Mouse (Mus musculus) hindbrain, embryonic 15.5 days (tissue): ENCODE data around the gene Lgals4. TPM values are rescaled to one million over a fixed set of nuclear protein-coding genes. Genes with fewer than 3 reads are reported as not detected.

Source experiments
- ATAC-seq: fragments of 200-750 bp; cut with Nextera tagmentation; 2 replicates; pipeline ENCODE4 v1.8.0; 2017; ENCODE audit warnings: low read depth, moderate number of reproducible peaks, moderate TSS enrichment; ENCODE audit not compliant: low FRiP score
- H3K27ac ChIP-seq: fragments of 300-500 bp; sonication (generic); replicated peaks from 2 replicates; pipeline ENCODE4 v1.5.1; 2015; ENCODE audit warnings: mild to moderate bottlenecking, inconsistent platforms
- H3K27me3 ChIP-seq: fragments of 300-500 bp; sonication (generic); 2 replicates; pipeline ENCODE4 v1.6.1; 2015; ENCODE audit warnings: control low read depth, inconsistent platforms
- H3K36me3 ChIP-seq: fragments of 300-500 bp; sonication (generic); 2 replicates; pipeline ENCODE4 v1.6.1; 2015; ENCODE audit warnings: control low read depth, inconsistent platforms
- H3K4me1 ChIP-seq: fragments of 300-500 bp; sonication (generic); replicated peaks from 2 replicates; pipeline ENCODE4 v1.6.1; 2015; ENCODE audit warnings: control low read depth, inconsistent platforms
- H3K4me2 ChIP-seq: fragments of 300-500 bp; sonication (generic); 2 replicates; pipeline ENCODE4 v1.6.1; 2015; ENCODE audit warnings: moderate library complexity, mild to moderate bottlenecking, inconsistent platforms
- H3K4me3 ChIP-seq: fragments of 300-500 bp; sonication (generic); 2 replicates; pipeline ENCODE4 v1.5.1; 2015; ENCODE audit warnings: mild to moderate bottlenecking, inconsistent platforms
- H3K9ac ChIP-seq: fragments of 300-500 bp; sonication (generic); 2 replicates; pipeline ENCODE4 v1.6.1; 2015; ENCODE audit warnings: inconsistent platforms
- H3K9me3 ChIP-seq: fragments of 300-500 bp; sonication (generic); 2 replicates; pipeline ENCODE4 v1.6.1; 2016; ENCODE audit warnings: control low read depth, inconsistent platforms
- WGBS: fragments of 180-500 bp; shearing (Covaris S2); methylation state at CpG from one replicate; pipeline ENCODE4 v1.1.7; 2015; 5-methylcytosine and 5-hydroxymethylcytosine counted together
- polyA plus RNA-seq: library from polyadenylated mRNA; unstranded; fragments of >200 nt; fragmentation: Nextera tagmentation; extraction: Ambion mirVana; gene quantifications from 2 replicates; pipeline ENCODE4 v1.2.1, GENCODE M21; 2015

Lgals4 gene
- polyA plus RNA-seq, 1 experiment from 2014 or later: 5.7 TPM

DNA sequence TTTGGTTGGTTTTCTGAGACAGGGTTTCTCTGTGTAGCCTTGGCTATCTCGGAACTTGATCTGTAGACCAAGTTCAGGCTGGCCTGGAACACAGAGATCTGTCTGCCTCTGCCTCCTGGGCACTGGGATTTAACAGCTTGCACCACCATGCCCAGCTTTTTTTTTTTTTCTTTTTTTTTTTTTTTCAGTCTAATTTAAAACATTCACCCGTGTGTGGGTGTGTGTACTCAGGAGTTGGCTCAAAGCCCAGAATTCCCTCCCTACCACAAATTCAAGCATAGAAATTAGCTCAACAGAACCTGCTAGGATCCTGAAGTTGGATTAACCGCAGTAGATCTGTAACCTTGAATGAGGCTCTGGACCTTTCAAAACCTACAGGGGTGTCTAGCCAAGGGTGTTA, 6.3 kb upstream of the Lgals4 start:
- Histone ChIP-seq H3K9me3 (no peaks in the 10 kb centered on the region), H3K9ac (no peak overlapping the region), H3K27me3 (no peaks in the 10 kb centered on the region), H3K4me3 (no peak overlapping the region), H3K27ac (no peak overlapping the region), H3K4me1 (peaks cover 17% of the 10 kb centered on the region), H3K4me2 (no peak overlapping the region), H3K36me3 (peaks cover 16% of the 10 kb centered on the region)
- WGBS: 49% methylated on average over 3 of the region's 3 CpGs
- ATAC-seq: no peak

GRCm38 (mm10) chr7:28829821-28830220, 3.8 kb upstream of the Lgals4 start:
- peaks cover 13% of the 10 kb centered on the region for H3K36me3 ChIP-seq
- H3K27ac ChIP-seq: no peak overlapping the region
- peaks cover 9% of the 10 kb centered on the region for H3K4me1 ChIP-seq
- WGBS: over 99% methylated on average over 8 of the region's 8 CpGs
- no peak overlapping the region for H3K4me2 ChIP-seq
- H3K9me3 ChIP-seq: no peaks in the 10 kb centered on the region
- H3K27me3 ChIP-seq: no peaks in the 10 kb centered on the region
- H3K4me3 ChIP-seq: no peak overlapping the region
- H3K9ac ChIP-seq: no peak overlapping the region
- ATAC-seq: no peak

GRCm38 (mm10) chr7:28830981-28831380, 2.7 kb upstream of the Lgals4 start:
- Histone ChIP-seq H3K9me3 (no peaks in the 10 kb centered on the region), H3K4me2 (no peak overlapping the region), H3K4me3 (no peak overlapping the region), H3K4me1 (peaks cover 2% of the 10 kb centered on the region), H3K9ac (no peak overlapping the region), H3K27me3 (no peaks in the 10 kb centered on the region), H3K36me3 (peaks cover 13% of the 10 kb centered on the region), H3K27ac (no peak overlapping the region)
- ATAC-seq: no peak
- 95% methylated on average over 5 of the region's 5 CpGs for WGBS

DNA sequence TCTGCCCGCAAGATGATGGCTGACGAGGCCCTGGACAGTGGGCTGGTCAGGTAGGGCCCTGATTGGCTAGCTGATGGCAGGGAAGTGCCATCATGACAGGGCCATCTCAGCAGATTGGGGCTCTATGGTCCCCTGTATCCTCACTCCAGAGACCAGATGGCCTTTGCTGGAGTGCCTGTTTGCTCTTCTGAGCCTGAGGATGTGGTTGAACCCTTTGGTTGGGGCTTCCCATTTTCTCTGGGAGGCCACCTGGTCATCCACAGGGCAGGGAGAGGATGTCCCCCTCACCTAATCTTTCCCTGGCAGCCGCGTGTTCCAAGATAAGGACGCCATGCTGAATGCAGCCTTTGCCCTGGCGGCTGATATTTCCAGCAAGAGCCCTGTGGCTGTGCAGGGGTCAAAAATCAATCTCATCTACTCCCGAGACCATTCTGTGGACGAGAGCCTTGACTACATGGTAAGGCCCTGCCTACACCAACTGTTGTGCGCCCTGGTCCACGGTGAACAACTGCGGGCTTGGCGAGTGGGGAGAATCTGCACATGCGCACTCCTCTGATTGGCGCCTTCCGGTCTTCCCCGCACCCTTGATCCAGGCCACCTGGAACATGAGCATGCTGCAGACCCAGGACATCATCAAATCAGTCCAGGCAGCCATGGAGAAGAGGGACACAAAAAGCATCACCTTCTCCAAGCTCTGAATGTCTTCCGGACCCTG, 2.1 kb upstream of the Lgals4 start:
- ATAC-seq: no peak
- WGBS: 93% methylated on average over 17 of the region's 17 CpGs
- H3K27ac ChIP-seq: no peak overlapping the region
- H3K27me3 ChIP-seq: no peaks in the 10 kb centered on the region
- H3K4me3 ChIP-seq: no peak overlapping the region
- H3K9me3 ChIP-seq: no peaks in the 10 kb centered on the region
- H3K9ac ChIP-seq: no peak overlapping the region
- no peaks in the 10 kb centered on the region for H3K4me1 ChIP-seq
- peaks cover 13% of the 10 kb centered on the region for H3K36me3 ChIP-seq
- H3K4me2 ChIP-seq: no peak overlapping the region

GRCm38 (mm10) chr7:28832137-28832536, 1.5 kb upstream of the Lgals4 start:
- no peak overlapping the region for H3K27ac ChIP-seq
- WGBS: 75% methylated on average over 6 of the region's 6 CpGs

GRCm38 (mm10) chr7:28836936-28837335, 3.3 kb downstream of the Lgals4 start:
- no peaks in the 10 kb centered on the region for H3K4me1 ChIP-seq
- H3K9me3 ChIP-seq: no peaks in the 10 kb centered on the region
- no peak overlapping the region for H3K4me3 ChIP-seq
- no peaks in the 10 kb centered on the region for H3K36me3 ChIP-seq
- H3K27ac ChIP-seq: no peak overlapping the region
- 85% methylated on average over 5 of the region's 5 CpGs for WGBS
- no peak for ATAC-seq
- H3K4me2 ChIP-seq: no peak overlapping the region
- H3K27me3 ChIP-seq: no peaks in the 10 kb centered on the region
- H3K9ac ChIP-seq: no peak overlapping the region

More at GRCm38 (mm10) chr7:28832137-28832536, 1.5 kb upstream of the Lgals4 start:
- ATAC-seq: no peak
- Histone ChIP-seq H3K9me3 (no peaks in the 10 kb centered on the region), H3K9ac (no peak overlapping the region), H3K27me3 (no peaks in the 10 kb centered on the region), H3K4me1 (no peaks in the 10 kb centered on the region), H3K36me3 (peaks cover 13% of the 10 kb centered on the region), H3K4me3 (no peak overlapping the region), H3K4me2 (no peak overlapping the region)

GRCm38 (mm10) chr7:28838331-28838730, 4.7 kb downstream of the Lgals4 start:
- no peaks in the 10 kb centered on the region for H3K4me1 ChIP-seq

DNA sequence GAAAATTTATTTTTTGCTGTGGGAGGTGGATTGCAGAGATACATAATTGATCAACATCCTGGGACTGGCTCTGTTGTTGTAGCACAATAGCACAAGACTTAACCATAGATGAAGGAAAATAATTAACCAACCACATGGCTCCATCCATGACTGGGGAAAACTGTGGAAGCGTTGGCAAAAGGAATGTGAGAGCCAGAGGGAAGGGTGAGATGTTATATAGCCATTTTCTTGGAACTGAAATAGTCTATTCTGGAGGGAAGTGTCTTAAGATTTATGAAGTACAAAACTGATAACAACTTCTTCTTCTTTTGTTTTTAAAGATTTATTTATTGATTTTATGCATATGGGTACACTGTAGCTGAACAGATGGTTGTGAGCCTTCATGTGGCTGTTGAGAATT, 13.6 kb downstream of the Lgals4 start:
- Histone ChIP-seq H3K27ac (no peak overlapping the region), H3K4me1 (no peaks in the 10 kb centered on the region), H3K27me3 (no peaks in the 10 kb centered on the region), H3K4me2 (no peak overlapping the region), H3K4me3 (no peak overlapping the region), H3K36me3 (no peaks in the 10 kb centered on the region), H3K9ac (no peak overlapping the region), H3K9me3 (no peaks in the 10 kb centered on the region)
- 79% methylated on average over 1 of the region's 1 CpGs for WGBS
- ATAC-seq: no peak

More at GRCm38 (mm10) chr7:28838331-28838730, 4.7 kb downstream of the Lgals4 start:
- Histone ChIP-seq H3K4me3 (no peak overlapping the region), H3K27ac (no peak overlapping the region), H3K4me2 (no peak overlapping the region), H3K27me3 (no peaks in the 10 kb centered on the region), H3K36me3 (no peaks in the 10 kb centered on the region), H3K9ac (no peak overlapping the region), H3K9me3 (no peaks in the 10 kb centered on the region)
- WGBS: 82% methylated on average over 9 of the region's 9 CpGs
- no peak for ATAC-seq

DNA sequence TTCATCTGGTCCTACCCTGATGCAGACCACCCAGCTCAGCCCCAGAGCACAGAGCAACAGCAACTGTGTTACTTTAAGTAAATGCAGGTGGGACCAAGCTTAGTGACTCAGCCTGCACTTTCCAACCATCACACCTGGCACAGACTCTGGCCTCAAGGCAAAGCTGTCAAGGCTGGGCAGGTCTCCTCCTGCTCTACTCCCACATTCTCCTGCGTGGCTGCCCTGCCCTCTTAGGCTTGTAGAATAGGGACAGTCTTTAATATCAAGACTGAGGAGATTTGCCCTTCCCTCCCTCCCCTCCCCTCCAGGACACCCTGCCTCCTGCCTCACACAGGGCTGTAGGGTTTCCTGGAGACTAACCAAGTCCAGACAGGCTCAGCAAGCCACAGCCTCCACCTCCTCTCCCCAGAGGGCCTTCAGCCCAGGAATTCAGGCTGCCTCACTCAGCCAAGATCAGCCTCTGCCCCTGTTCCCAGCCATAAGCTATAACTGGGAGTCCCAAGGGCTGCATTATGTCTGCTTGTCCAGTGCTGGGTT, 16.1 kb downstream of the Lgals4 start:
- H3K4me2 ChIP-seq: no peak overlapping the region
- ATAC-seq: no peak
- no peak overlapping the region for H3K27ac ChIP-seq
- H3K9ac ChIP-seq: no peak overlapping the region
- no peaks in the 10 kb centered on the region for H3K27me3 ChIP-seq
- H3K9me3 ChIP-seq: no peaks in the 10 kb centered on the region
- H3K36me3 ChIP-seq: no peaks in the 10 kb centered on the region
- H3K4me3 ChIP-seq: no peak overlapping the region
- 46% methylated on average over 1 of the region's 1 CpGs for WGBS
- no peaks in the 10 kb centered on the region for H3K4me1 ChIP-seq

GRCm38 (mm10) chr7:28850642-28851041, 17.0 kb downstream of the Lgals4 start:
- Histone ChIP-seq H3K36me3 (no peaks in the 10 kb centered on the region), H3K27me3 (no peaks in the 10 kb centered on the region), H3K4me3 (no peak overlapping the region), H3K9ac (no peak overlapping the region), H3K27ac (no peak overlapping the region), H3K4me2 (no peak overlapping the region), H3K4me1 (no peaks in the 10 kb centered on the region), H3K9me3 (no peaks in the 10 kb centered on the region)
- 80% methylated on average over 4 of the region's 4 CpGs for WGBS
- no peak for ATAC-seq

- H3K4me1 ChIP-seq: peaks cover 12% of the 10 kb centered on the region; the same call in 1 of the 2 replicates
- 88% methylated on average over 2 of the region's 2 CpGs for WGBS
- ATAC-seq: no peak
- H3K4me3 ChIP-seq: no peak overlapping the region
- no peaks in the 10 kb centered on the region for H3K9me3 ChIP-seq
- no peaks in the 10 kb centered on the region for H3K27me3 ChIP-seq
- H3K36me3 ChIP-seq: no peaks in the 10 kb centered on the region
- no peak overlapping the region for H3K4me2 ChIP-seq
- no peak overlapping the region for H3K27ac ChIP-seq
- no peak overlapping the region for H3K9ac ChIP-seq
Observed at GRCm38 (mm10) chr7:28859953-28860352, 26.3 kb downstream of the Lgals4 start.

DNA sequence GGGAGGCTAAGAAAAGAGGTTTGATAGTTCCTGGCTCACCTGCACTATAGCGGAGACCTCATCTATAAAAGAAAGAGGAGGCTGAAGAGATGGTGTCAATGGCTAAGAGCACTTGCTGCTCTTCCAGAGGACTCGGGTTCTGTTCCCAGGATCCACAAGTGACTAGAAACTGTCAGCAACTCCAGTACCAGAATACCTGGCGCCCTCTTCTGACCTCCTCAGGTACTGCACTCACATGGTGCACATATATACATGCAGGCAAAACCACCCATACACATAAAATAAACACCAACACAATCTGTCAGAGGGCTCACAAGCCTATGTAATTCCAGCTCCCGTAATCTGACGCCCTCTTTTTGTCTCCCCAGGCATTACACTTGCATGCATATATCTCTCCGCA, 27.2 kb downstream of the Lgals4 start:
- Histone ChIP-seq H3K4me2 (no peak overlapping the region), H3K9ac (no peak overlapping the region), H3K4me3 (no peak overlapping the region), H3K27me3 (no peaks in the 10 kb centered on the region), H3K9me3 (no peaks in the 10 kb centered on the region), H3K36me3 (no peaks in the 10 kb centered on the region), H3K4me1 (peaks cover 16% of the 10 kb centered on the region), H3K27ac (no peak overlapping the region)
- WGBS: 89% methylated on average over 6 of the region's 6 CpGs
- ATAC-seq: no peak
